Mouse (Mus musculus): ENCODE measurements around the gene Cyp2w1.

The Cyp2w1 gene

GRCm38 (mm10) chr5:139352317-139352716 is at the start of gene Cyp2w1:
Gene Cyp2w1, plus strand, starts transcription at chr5:139352617.
- no peak for DNase-seq (ENCODE audit: low spot score in 2 of 2)

GRCm38 (mm10) chr5:139303646-139304061 is 48.8 kb upstream of the Cyp2w1 start:
- peak; percentile 39 to 59 for DNase-seq (ENCODE audit: low spot score in 2 of 2)

GRCm38 (mm10) chr5:139309946-139310345 is 42.5 kb upstream of the Cyp2w1 start:
- no peak for DNase-seq (ENCODE audit: low spot score in 2 of 2)

- no peak for DNase-seq (ENCODE audit: low spot score in 2 of 2)
Measured at GRCm38 (mm10) chr5:139310477-139310876, 41.9 kb upstream of the Cyp2w1 start.

- DNase-seq (ENCODE audit: low spot score in 2 of 2) = no peak
Measured at GRCm38 (mm10) chr5:139311822-139312221, 40.6 kb upstream of the Cyp2w1 start.

- no peak for DNase-seq (ENCODE audit: low spot score in 2 of 2)
Measured at GRCm38 (mm10) chr5:139313536-139313935, 38.9 kb upstream of the Cyp2w1 start.

GRCm38 (mm10) chr5:139314941-139315642 is 37.3 kb upstream of the Cyp2w1 start:
- no peak for DNase-seq (ENCODE audit: low spot score in 2 of 2)

GRCm38 (mm10) chr5:139316982-139317675 is 35.3 kb upstream of the Cyp2w1 start:
- DNase-seq (ENCODE audit: low spot score in 2 of 2) = no peak

- no peak for DNase-seq (ENCODE audit: low spot score in 2 of 2)
Measured at GRCm38 (mm10) chr5:139317751-139318504, 34.5 kb upstream of the Cyp2w1 start.

- no peak for DNase-seq (ENCODE audit: low spot score in 2 of 2)
Measured at GRCm38 (mm10) chr5:139320424-139320823, 32.0 kb upstream of the Cyp2w1 start.

- DNase-seq (ENCODE audit: low spot score in 2 of 2) = no peak
Measured at GRCm38 (mm10) chr5:139321331-139321730, 31.1 kb upstream of the Cyp2w1 start.

GRCm38 (mm10) chr5:139323260-139323924 is 29.0 kb upstream of the Cyp2w1 start:
- DNase-seq (ENCODE audit: low spot score in 2 of 2) = no peak

- DNase-seq (ENCODE audit: low spot score in 2 of 2) = no peak
Measured at GRCm38 (mm10) chr5:139324045-139324491, 28.3 kb upstream of the Cyp2w1 start.

GRCm38 (mm10) chr5:139324691-139325394 is 27.6 kb upstream of the Cyp2w1 start:
- peak; percentile 65 to 68 for DNase-seq (ENCODE audit: low spot score in 2 of 2)

- peak; percentile 60 to 62 for DNase-seq (ENCODE audit: low spot score in 2 of 2)
Measured at GRCm38 (mm10) chr5:139325395-139325966, 26.9 kb upstream of the Cyp2w1 start, which contains the start of gene Adap1. Gene Adap1, minus strand, starts transcription at chr5:139325622.

GRCm38 (mm10) chr5:139326111-139326696 is 26.2 kb upstream of the Cyp2w1 start:
- DNase-seq (ENCODE audit: low spot score in 2 of 2) = no peak

- DNase-seq (ENCODE audit: low spot score in 2 of 2) = no peak
Measured at GRCm38 (mm10) chr5:139326986-139327633, 25.3 kb upstream of the Cyp2w1 start.

GRCm38 (mm10) chr5:139327634-139328020 is 24.8 kb upstream of the Cyp2w1 start:
- no peak for DNase-seq (ENCODE audit: low spot score in 2 of 2)

- DNase-seq (ENCODE audit: low spot score in 2 of 2) = no peak
Measured at GRCm38 (mm10) chr5:139330766-139331165, 21.7 kb upstream of the Cyp2w1 start.

- DNase-seq (ENCODE audit: low spot score in 2 of 2) = peak; percentile 34 to 57
Measured at GRCm38 (mm10) chr5:139331742-139332141, 20.7 kb upstream of the Cyp2w1 start.
